Mouse (Mus musculus) megakaryocyte, embryonic 14.5 days (primary cell): ENCODE measurements around the gene Tmem88. TPM values are rescaled to one million over a fixed set of nuclear protein-coding genes. Genes with fewer than 3 reads are reported as not detected.

ENCODE experiments used
- H3K27me3 ChIP-seq: replicated peaks from 2 replicates; pipeline ENCODE3; 2012; ENCODE audit warnings: inconsistent platforms
- H3K36me3 ChIP-seq: replicated peaks from 2 replicates; pipeline ENCODE3; 2012; ENCODE audit warnings: low read length, inconsistent platforms, mixed read lengths
- H3K4me1 ChIP-seq: 2 replicates; pipeline ENCODE4 v1.6.1; 2012; ENCODE audit warnings: inconsistent platforms
- H3K4me3 ChIP-seq: replicated peaks from 2 replicates; pipeline ENCODE3; 2012; ENCODE audit warnings: moderate library complexity, mild to moderate bottlenecking, inconsistent platforms
- H3K9me3 ChIP-seq: 2 replicates; pipeline ENCODE4 v1.6.1; 2012; ENCODE audit warnings: inconsistent platforms
- FLI1 ChIP-seq: IDR thresholded peaks from 2 replicates; pipeline ENCODE4 v1.6.1; 2012; ENCODE audit warnings: low read length, inconsistent platforms, mixed read lengths
- GATA1 ChIP-seq: IDR thresholded peaks from 3 replicates; pipeline ENCODE4 v1.6.1; 2012; ENCODE audit warnings: mixed read lengths, low read length, inconsistent platforms, borderline replicate concordance
- polyA plus RNA-seq: library from polyadenylated mRNA; stranded (reverse); fragments of >175 nt; gene quantifications from 2 replicates; pipeline ENCODE4 v1.2.3, GENCODE M21; 2012; ENCODE audit warnings: low replicate concordance; ENCODE audit not compliant: insufficient read depth

The Tmem88 gene
- polyA plus RNA-seq, 1 experiment = 0.35 TPM

DNA sequence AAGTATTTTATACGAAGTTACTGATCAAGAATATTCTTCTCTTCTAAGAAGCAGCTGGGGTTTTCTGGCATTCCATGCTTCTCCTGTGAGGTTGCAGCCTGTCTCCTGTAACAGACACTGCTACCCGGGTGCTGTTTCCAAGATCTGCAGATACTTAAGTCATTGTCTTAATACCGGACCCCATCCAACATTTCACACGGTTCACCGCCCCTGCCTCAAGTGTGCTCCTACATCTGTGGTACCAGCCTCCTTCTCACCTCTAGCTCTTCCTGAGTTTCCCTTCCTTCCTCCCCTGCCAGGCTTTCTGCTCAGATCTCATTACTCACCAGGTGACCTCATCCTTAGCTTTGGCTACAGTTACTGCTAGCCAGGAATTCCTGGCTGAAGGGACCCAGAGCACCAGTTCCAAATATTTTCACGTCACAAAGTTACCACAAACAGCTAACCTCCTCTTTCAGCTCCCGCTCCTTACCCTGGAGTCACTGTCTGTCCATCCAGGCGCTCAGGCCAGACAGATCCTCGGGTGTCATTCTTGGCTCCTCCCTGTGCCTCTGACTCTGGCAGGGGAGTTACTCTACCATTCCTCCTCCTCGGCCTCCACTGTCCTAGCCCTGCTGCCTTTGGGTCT lies 15.4 kb downstream of the Tmem88 start:
- no peak overlapping the region for H3K4me3 ChIP-seq
- no peaks in the 10 kb centered on the region for H3K36me3 ChIP-seq
- TF ChIP-seq GATA1 = no peak
- TF ChIP-seq FLI1 = no peak
- H3K27me3 ChIP-seq = peaks cover 41% of the 10 kb centered on the region
- H3K4me1 ChIP-seq = peaks cover 29% of the 10 kb centered on the region
- H3K9me3 ChIP-seq = no peaks in the 10 kb centered on the region

- no peak overlapping the region for H3K4me3 ChIP-seq
- TF ChIP-seq FLI1 (no peak), GATA1 (no peak)
- H3K4me1 ChIP-seq = peaks cover 33% of the 10 kb centered on the region
- peaks cover 39% of the 10 kb centered on the region for H3K27me3 ChIP-seq
- no peaks in the 10 kb centered on the region for H3K9me3 ChIP-seq
- H3K36me3 ChIP-seq = no peaks in the 10 kb centered on the region
Observed at GRCm38 (mm10) chr11:69381356-69381755, 16.7 kb downstream of the Tmem88 start.

- H3K9me3 ChIP-seq = no peaks in the 10 kb centered on the region
- peaks cover 41% of the 10 kb centered on the region for H3K4me1 ChIP-seq
- H3K27me3 ChIP-seq = peaks cover 26% of the 10 kb centered on the region
- TF ChIP-seq FLI1 = no peak
- TF ChIP-seq GATA1 = no peak
- no peaks in the 10 kb centered on the region for H3K36me3 ChIP-seq
- H3K4me3 ChIP-seq = peak overlapping the region; percentile 44
Observed at GRCm38 (mm10) chr11:69379600-69379999, 18.4 kb downstream of the Tmem88 start.

GRCm38 (mm10) chr11:69377766-69378165 lies 20.3 kb downstream of the Tmem88 start:
- no peak for TF ChIP-seq FLI1
- TF ChIP-seq GATA1 = no peak
- H3K27me3 ChIP-seq = peaks cover 31% of the 10 kb centered on the region
- H3K4me3 ChIP-seq = no peak overlapping the region
- no peaks in the 10 kb centered on the region for H3K9me3 ChIP-seq
- H3K36me3 ChIP-seq = no peaks in the 10 kb centered on the region
- peaks cover 48% of the 10 kb centered on the region for H3K4me1 ChIP-seq

- no peaks in the 10 kb centered on the region for H3K36me3 ChIP-seq
- H3K9me3 ChIP-seq = no peaks in the 10 kb centered on the region
- H3K4me1 ChIP-seq = peaks cover 56% of the 10 kb centered on the region
- H3K4me3 ChIP-seq = no peak overlapping the region
- TF ChIP-seq GATA1 (no peak), FLI1 (no peak)
- peaks cover 40% of the 10 kb centered on the region for H3K27me3 ChIP-seq
Observed at GRCm38 (mm10) chr11:69375646-69376045, 22.4 kb downstream of the Tmem88 start.

GRCm38 (mm10) chr11:69373223-69373965 lies 24.6 kb downstream of the Tmem88 start:
- Histone ChIP-seq H3K4me3 (no peak overlapping the region), H3K36me3 (no peaks in the 10 kb centered on the region), H3K9me3 (no peaks in the 10 kb centered on the region), H3K4me1 (peaks cover 47% of the 10 kb centered on the region), H3K27me3 (peaks cover 48% of the 10 kb centered on the region)
- TF ChIP-seq GATA1 = no peak
- TF ChIP-seq FLI1 = no peak

GRCm38 (mm10) chr11:69372780-69373170 lies 25.3 kb downstream of the Tmem88 start:
- TF ChIP-seq FLI1 (no peak), GATA1 (no peak)
- Histone ChIP-seq H3K4me3 (no peak overlapping the region), H3K9me3 (no peaks in the 10 kb centered on the region), H3K4me1 (peaks cover 52% of the 10 kb centered on the region), H3K36me3 (no peaks in the 10 kb centered on the region), H3K27me3 (peaks cover 55% of the 10 kb centered on the region)

DNA sequence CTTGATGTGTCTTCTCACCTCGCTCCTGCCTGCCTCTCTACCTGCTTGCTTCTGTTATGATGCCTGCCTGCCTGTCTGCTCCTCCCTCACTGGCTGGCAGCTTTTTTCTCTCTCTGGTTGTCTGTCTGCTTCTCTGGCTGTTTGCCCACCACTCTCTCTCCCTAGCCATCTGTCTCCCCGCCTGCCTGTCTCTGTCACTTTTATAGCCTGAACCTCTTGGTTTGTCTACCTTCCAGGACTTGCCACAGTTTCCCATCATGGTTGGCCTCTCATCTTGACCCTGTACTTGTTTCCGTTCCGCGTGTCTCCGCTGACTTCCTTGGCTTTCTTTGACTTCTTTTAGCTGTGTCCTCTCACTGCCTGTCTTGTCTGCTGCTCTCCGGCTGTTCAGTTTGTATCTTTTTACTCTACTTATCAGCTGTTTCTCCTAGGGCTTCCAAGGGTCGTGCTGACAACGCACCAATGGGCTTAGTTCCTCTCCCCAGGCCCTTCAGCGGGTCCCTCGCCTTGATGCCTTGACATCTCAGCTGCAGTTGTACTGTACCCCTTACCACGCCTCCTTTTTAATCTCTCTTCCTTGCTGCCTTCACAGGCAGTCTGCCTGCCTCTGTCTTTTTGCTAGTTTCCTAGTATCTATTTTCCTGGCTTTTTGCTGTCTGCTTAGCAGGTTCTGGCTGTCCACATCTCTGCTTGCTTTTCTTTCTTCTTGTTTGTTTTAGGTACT lies 25.8 kb downstream of the Tmem88 start:
- Histone ChIP-seq H3K36me3 (no peaks in the 10 kb centered on the region), H3K9me3 (no peaks in the 10 kb centered on the region), H3K27me3 (peaks cover 60% of the 10 kb centered on the region), H3K4me1 (peaks cover 54% of the 10 kb centered on the region), H3K4me3 (no peak overlapping the region)
- no peak for TF ChIP-seq FLI1

DNA sequence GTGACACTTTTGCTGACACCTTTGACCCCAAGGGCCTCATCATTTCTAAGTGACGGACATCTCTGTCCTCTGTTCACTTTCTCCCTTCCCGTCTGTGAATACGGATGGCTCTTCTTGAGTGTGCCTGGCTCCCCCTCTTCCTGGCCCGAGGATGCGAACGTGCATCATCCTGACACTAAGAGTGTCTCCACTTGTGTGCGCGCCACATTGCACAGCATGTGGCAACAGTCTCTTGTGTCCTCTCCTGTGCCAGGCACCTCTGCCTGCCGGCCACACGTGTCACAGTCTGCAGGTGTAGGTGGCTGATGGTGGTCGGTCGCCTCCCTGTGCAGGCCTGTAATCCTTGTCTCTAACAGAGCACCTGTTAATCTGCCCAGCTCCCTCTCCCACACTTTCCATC lies 26.4 kb downstream of the Tmem88 start:
- peaks cover 65% of the 10 kb centered on the region for H3K27me3 ChIP-seq

GRCm38 (mm10) chr11:69370817-69371215 lies 27.2 kb downstream of the Tmem88 start:
- peaks cover 57% of the 10 kb centered on the region for H3K4me1 ChIP-seq
- no peaks in the 10 kb centered on the region for H3K36me3 ChIP-seq
- TF ChIP-seq GATA1 (no peak), FLI1 (no peak)
- H3K27me3 ChIP-seq = peaks cover 72% of the 10 kb centered on the region
- no peaks in the 10 kb centered on the region for H3K9me3 ChIP-seq
- H3K4me3 ChIP-seq = no peak overlapping the region

More for the DNA sequence above, 26.4 kb downstream of the Tmem88 start:
- H3K4me1 ChIP-seq = peaks cover 57% of the 10 kb centered on the region
- TF ChIP-seq FLI1 = no peak
- no peak for TF ChIP-seq GATA1
- no peaks in the 10 kb centered on the region for H3K9me3 ChIP-seq
- H3K4me3 ChIP-seq = peak overlapping the region; percentile 1
- H3K36me3 ChIP-seq = no peaks in the 10 kb centered on the region
